In the genomic region with DNA sequence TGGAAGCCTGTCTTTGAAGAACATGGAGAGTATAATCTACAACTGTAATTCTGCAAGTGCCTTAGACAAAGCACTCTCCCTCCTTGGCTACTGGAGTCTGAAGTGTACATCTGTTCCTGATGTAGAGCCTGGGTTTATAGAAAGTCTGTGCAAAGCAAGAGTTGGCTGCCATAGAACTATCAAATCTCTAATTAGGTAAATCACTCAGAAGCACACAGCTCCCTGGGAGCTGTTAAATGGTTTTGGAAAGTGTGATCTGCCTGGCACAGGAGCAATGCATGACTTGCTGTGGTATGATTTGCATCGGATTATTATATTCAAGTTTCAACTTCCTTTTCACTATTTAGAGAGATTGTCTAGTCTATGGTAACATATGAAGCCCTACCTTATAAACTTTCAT, we compare ENCODE assay signal across 28 mouse cellular contexts.
A peak's percentile ranks its signal among the peaks of the same experiment; 100 is the strongest.
DNase-seq lines count a peak whose midpoint lies in the region; ATAC-seq and TF ChIP-seq lines count a peak whose summit lies in the region.
"Had no signal": no experiment of that assay in that cellular context is flagged by ENCODE, and none has a peak within 500 bp of the region (broad histone marks: within the 10 kb centered on the region; RNA-seq: fewer than 3 reads in every experiment).

No protein-coding gene starts in this region.

- in situ Hi-C loops in CH12.LX (cut with MboI; ENCODE audit: low pct_ligation_motif_present, low pct_unique_long_range_greater_than_20kb, low sequenced_read_pairs): loop anchor here (5.0 to 25.0 kb wide), 2 partner anchors 34 to 801 kb away; no protein-coding TSS in a partner anchor

- 81% methylated on average over 1 of the region's 1 CpGs for WGBS in forebrain, embryonic 13.5 days
- 97% methylated on average over 1 of the region's 1 CpGs for WGBS in forebrain, embryonic 12.5 days
- WGBS in limb, embryonic 13.5 days: 49% methylated on average over 1 of the region's 1 CpGs
- 90% methylated on average over 1 of the region's 1 CpGs for WGBS in limb, embryonic 10.5 days

- H3K79me2 ChIP-seq in CH12.LX (replicated peaks; ENCODE audit: control insufficient read depth, extremely low read depth, insufficient read depth, poor library complexity, severe bottlenecking): peaks cover 7% of the 10 kb centered on the region; the same call in 1 of the 2 replicates

- TF ChIP-seq CTCF in CH12.LX (conservative IDR thresholded peaks at IDR 0.05 in 1 of 2, IDR thresholded peaks at IDR 0.05 in 1 of 2; ENCODE audit: low read depth in 2 of 2, low read length in 2 of 2): no peak

- no peak for TF ChIP-seq EP300 in CH12.LX (IDR thresholded peaks at IDR 0.05; ENCODE audit: low read length)

- no peaks in the 10 kb centered on the region for H3K27me3 ChIP-seq in forebrain, embryonic 13.5 days
- no peaks in the 10 kb centered on the region for H3K27me3 ChIP-seq in forebrain, embryonic 12.5 days
- no peaks in the 10 kb centered on the region for H3K27me3 ChIP-seq in limb, embryonic 13.5 days
- no peaks in the 10 kb centered on the region for H3K27me3 ChIP-seq in limb, embryonic 10.5 days (ENCODE audit: low read depth, poor library complexity, severe bottlenecking)
- no peaks in the 10 kb centered on the region for H3K27me3 ChIP-seq in CH12.LX (replicated peaks)
- no peaks in the 10 kb centered on the region for H3K27me3 ChIP-seq in splenic B cell, adult 2 months (ENCODE audit: control insufficient read depth, insufficient read depth, low read length, poor library complexity, severe bottlenecking)
- H3K27me3 ChIP-seq: embryonic facial prominence, embryonic 13.5 days; heart, embryonic 15.5 days; stomach, embryonic 15.5 days had no signal

- no peaks in the 10 kb centered on the region for H3K9me3 ChIP-seq in forebrain, embryonic 13.5 days (replicated peaks)
- H3K9me3 ChIP-seq in forebrain, embryonic 12.5 days: no peaks in the 10 kb centered on the region
- no peaks in the 10 kb centered on the region for H3K9me3 ChIP-seq in limb, embryonic 13.5 days
- H3K9me3 ChIP-seq in limb, embryonic 10.5 days (replicated peaks): no peaks in the 10 kb centered on the region
- no peaks in the 10 kb centered on the region for H3K9me3 ChIP-seq in CH12.LX (replicated peaks; ENCODE audit: low read length)
- H3K9me3 ChIP-seq: embryonic facial prominence, embryonic 13.5 days; heart, embryonic 10.5 days; heart, embryonic 15.5 days; stomach, embryonic 15.5 days had no signal

- H3K4me2 ChIP-seq in forebrain, embryonic 13.5 days: no peak overlapping the region
- H3K4me2 ChIP-seq in forebrain, embryonic 12.5 days: no peak overlapping the region
- no peak overlapping the region for H3K4me2 ChIP-seq in limb, embryonic 13.5 days (replicated peaks)
- peak overlapping the region; percentile 56 for H3K4me2 ChIP-seq in CH12.LX (ENCODE audit: insufficient read depth, low read depth, poor library complexity, severe bottlenecking)
- H3K4me2 ChIP-seq: embryonic facial prominence, embryonic 13.5 days; heart, embryonic 15.5 days; lung, embryonic 14.5 days; stomach, embryonic 15.5 days had no signal

- H3K4me1 ChIP-seq in forebrain, embryonic 13.5 days: no peaks in the 10 kb centered on the region
- H3K4me1 ChIP-seq in forebrain, embryonic 12.5 days: no peaks in the 10 kb centered on the region
- H3K4me1 ChIP-seq in limb, embryonic 13.5 days: peaks cover 13% of the 10 kb centered on the region
- peaks cover 6% of the 10 kb centered on the region; the same call in 1 of the 2 replicates for H3K4me1 ChIP-seq in limb, embryonic 10.5 days
- peaks cover 16 to 88% of the 10 kb centered on the region in 2 experiments; a peak in 3 of 4 replicates for H3K4me1 ChIP-seq in CH12.LX (ENCODE audit: control insufficient read depth in 1 of 2, insufficient read depth in 2 of 2)
- H3K4me1 ChIP-seq: embryonic facial prominence, embryonic 13.5 days; stomach, embryonic 15.5 days had no signal

- no peak overlapping the region for H3K9ac ChIP-seq in forebrain, embryonic 13.5 days
- H3K9ac ChIP-seq in forebrain, embryonic 12.5 days: no peak overlapping the region
- no peak overlapping the region for H3K9ac ChIP-seq in limb, embryonic 13.5 days
- no peak overlapping the region for H3K9ac ChIP-seq in CH12.LX (ENCODE audit: insufficient read depth, low read depth)
- H3K9ac ChIP-seq: embryonic facial prominence, embryonic 13.5 days; heart, embryonic 15.5 days; liver, embryonic 14.5 days; lung, embryonic 14.5 days; stomach, embryonic 15.5 days had no signal

- no peak for DNase-seq in limb, embryonic 10.5 days (ENCODE audit: low spot score)
- DNase-seq in CH12.LX (ENCODE audit: extremely low read depth): peak; percentile 51
- DNase-seq in splenic B cell, adult 2 months (ENCODE audit: low read depth, low spot score): peak; percentile 50
- DNase-seq: adrenal gland, adult 2 months; cerebellum, adult 11-12 months; cerebellum, adult 9-11 months; gastrocnemius, postnatal 25 days; heart, adult 11 months; kidney, adult 9 months; kidney, postnatal 10 days; layer of hippocampus, postnatal 36 days; left cerebral cortex, postnatal 4 days; liver; lung, embryonic 14.5 days; lung, postnatal 14 days; retina, postnatal 1 day; right cerebral cortex, postnatal 14 days; thymus, postnatal 14 days had no signal

- no peak overlapping the region for H3K27ac ChIP-seq in forebrain, embryonic 13.5 days
- H3K27ac ChIP-seq in forebrain, embryonic 12.5 days: no peak overlapping the region
- H3K27ac ChIP-seq in limb, embryonic 13.5 days: no peak overlapping the region
- H3K27ac ChIP-seq in limb, embryonic 10.5 days: no peak overlapping the region
- H3K27ac ChIP-seq in CH12.LX (ENCODE audit: insufficient read depth, low read depth): peak overlapping the region; percentile 56
- H3K27ac ChIP-seq: embryonic facial prominence, embryonic 13.5 days; heart, embryonic 10.5 days; heart, embryonic 15.5 days; liver, embryonic 14.5 days; stomach, embryonic 15.5 days had no signal

- no peaks in the 10 kb centered on the region for H3K36me3 ChIP-seq in forebrain, embryonic 13.5 days (ENCODE audit: poor library complexity, severe bottlenecking)
- no peaks in the 10 kb centered on the region for H3K36me3 ChIP-seq in forebrain, embryonic 12.5 days (replicated peaks)
- H3K36me3 ChIP-seq in limb, embryonic 13.5 days: no peaks in the 10 kb centered on the region
- no peaks in the 10 kb centered on the region for H3K36me3 ChIP-seq in limb, embryonic 10.5 days
- H3K36me3 ChIP-seq in CH12.LX (replicated peaks in 1 of 2; ENCODE audit: control insufficient read depth in 1 of 2, insufficient read depth in 1 of 2, low read length in 1 of 2): peaks cover 0 to 21% of the 10 kb centered on the region in 2 experiments
- no peaks in the 10 kb centered on the region for H3K36me3 ChIP-seq in splenic B cell, adult 2 months (ENCODE audit: control insufficient read depth, insufficient read depth, low read length, poor library complexity, severe bottlenecking)
- H3K36me3 ChIP-seq: embryonic facial prominence, embryonic 13.5 days; heart, embryonic 10.5 days; heart, embryonic 15.5 days; stomach, embryonic 15.5 days had no signal

- dilution Hi-C loops in CH12.LX (cut with MboI; ENCODE audit: extremely low pct_ligation_motif_present, extremely low pct_unique_long_range_greater_than_20kb, low sequenced_read_pairs): no loop called here

- H3K4me3 ChIP-seq in forebrain, embryonic 13.5 days: no peak overlapping the region
- no peak overlapping the region for H3K4me3 ChIP-seq in forebrain, embryonic 12.5 days (replicated peaks)
- no peak overlapping the region for H3K4me3 ChIP-seq in limb, embryonic 13.5 days
- no peak overlapping the region for H3K4me3 ChIP-seq in limb, embryonic 10.5 days
- H3K4me3 ChIP-seq in CH12.LX (replicated peaks in 1 of 3; ENCODE audit: low read depth in 2 of 3, low read length in 2 of 3, poor library complexity in 1 of 3): peak overlapping the region in 1 of 3 experiments; percentile 17
- H3K4me3 ChIP-seq: embryonic facial prominence, embryonic 13.5 days; heart, embryonic 10.5 days; heart, embryonic 15.5 days; stomach, embryonic 15.5 days had no signal

- ATAC-seq in forebrain, embryonic 13.5 days: 0 out of 2 replicates have a peak, but pooled peaks have one; percentile 62
- no peak for ATAC-seq in forebrain, embryonic 12.5 days (ENCODE audit: low FRiP score)
- ATAC-seq in limb, embryonic 13.5 days (ENCODE audit: low FRiP score, low read depth): 0 out of 2 replicates have a peak, but pooled peaks have one; percentile 24
- ATAC-seq in inflammation-experienced regulatory T-cells, adult 6 months: no peak
- ATAC-seq: intestine, postnatal 0 days had no signal

- no peak for TF ChIP-seq RAD21 in CH12.LX (IDR thresholded peaks at IDR 0.05; ENCODE audit: low read depth, low read length)

- no peak for TF ChIP-seq POLR2A in CH12.LX (IDR thresholded peaks at IDR 0.05; ENCODE audit: low read depth, low read length)

TF ChIP-seq in CH12.LX, 34 proteins besides CTCF, POLR2A, EP300 and RAD21:
- TF ChIP-seq MAFK (IDR thresholded peaks at IDR 0.05; ENCODE audit: insufficient replicate concordance, low read length) (no peak), JUND (conservative IDR thresholded peaks at IDR 0.05; ENCODE audit: low read depth, low read length) (no peak), UBTF (IDR thresholded peaks at IDR 0.05; ENCODE audit: low read depth, low read length) (no peak), GABPA (IDR thresholded peaks at IDR 0.05; ENCODE audit: insufficient replicate concordance, low read depth, low read length) (no peak), ZKSCAN1 (IDR thresholded peaks at IDR 0.05; ENCODE audit: borderline replicate concordance, low read depth, low read length) (no peak), ZMIZ1 (IDR thresholded peaks at IDR 0.05; ENCODE audit: low read depth, low read length) (no peak), BHLHE40 (IDR thresholded peaks at IDR 0.05; ENCODE audit: low read depth, low read length) (peak; percentile 79), ETS1 (conservative IDR thresholded peaks at IDR 0.05; ENCODE audit: low read depth, low read length) (peak; percentile 59), USF2 (conservative IDR thresholded peaks at IDR 0.05; ENCODE audit: low read depth, low read length) (no peak), HCFC1 (IDR thresholded peaks at IDR 0.05; ENCODE audit: low read depth, low read length) (no peak)

Comparison
In these comparisons a context has a peak if more than half of its experiments do, and no peak if none do; other contexts are left out.
1. ATAC-seq: peak in forebrain, embryonic 13.5 days (single experiment) and limb, embryonic 13.5 days (single experiment); none in forebrain, embryonic 12.5 days (single experiment) and inflammation-experienced regulatory T-cells, adult 6 months (single experiment).